Mouse (Mus musculus): ENCODE data around the gene Snx21. TPM values are rescaled to one million over a fixed set of nuclear protein-coding genes. Genes with fewer than 3 reads are reported as not detected.
"Not testable (repeated sequence)": the region's sequence is repeated elsewhere in the genome, so short reads cannot be mapped to it uniquely, and the experiment has no call there.

Gene Snx21
- polyA plus RNA-seq, 1 experiment from 2014 or later: 10.4 TPM

- WGBS: 88% methylated on average over 4 of the region's 4 CpGs
- no peak overlapping the region for H3K4me2 ChIP-seq
- no peak overlapping the region for H3K27ac ChIP-seq (ENCODE audit: low read depth, low read length)
- ATAC-seq (ENCODE audit: low FRiP score): no peak
- H3K4me1 ChIP-seq (ENCODE audit: control insufficient read depth, insufficient read depth, low read length): no peaks in the 10 kb centered on the region
- H3K9me3 ChIP-seq (ENCODE audit: control insufficient read depth, low read length): no peaks in the 10 kb centered on the region
- H3K36me3 ChIP-seq (ENCODE audit: control insufficient read depth, insufficient read depth, low read length): peaks cover 12% of the 10 kb centered on the region
- H3K9ac ChIP-seq (ENCODE audit: low read length): no peak overlapping the region
- H3K27me3 ChIP-seq (ENCODE audit: control insufficient read depth, insufficient read depth, low read length): no peaks in the 10 kb centered on the region
- no peak overlapping the region for H3K4me3 ChIP-seq (ENCODE audit: low read depth, low read length)
- DNase-seq (ENCODE audit: low spot score, missing footprints): no peak
Measured at GRCm38 (mm10) chr2:164795868-164796267, 10.2 kb downstream of the Snx21 start.

GRCm38 (mm10) chr2:164798554-164798953 is 12.9 kb downstream of the Snx21 start:
- 82% methylated on average over 6 of the region's 6 CpGs for WGBS
- H3K4me1 ChIP-seq (ENCODE audit: control insufficient read depth, insufficient read depth, low read length); H3K9ac ChIP-seq (ENCODE audit: low read length); H3K27me3 ChIP-seq (ENCODE audit: control insufficient read depth, insufficient read depth, low read length); H3K27ac ChIP-seq (ENCODE audit: low read depth, low read length); DNase-seq (ENCODE audit: low spot score, missing footprints); H3K4me3 ChIP-seq (ENCODE audit: low read depth, low read length); H3K36me3 ChIP-seq (ENCODE audit: control insufficient read depth, insufficient read depth, low read length); ATAC-seq (ENCODE audit: low FRiP score); H3K4me2 ChIP-seq; H3K9me3 ChIP-seq (ENCODE audit: control insufficient read depth, low read length): not testable (repeated sequence)

GRCm38 (mm10) chr2:164800252-164801004 is 14.8 kb downstream of the Snx21 start:
- H3K36me3 ChIP-seq (ENCODE audit: control insufficient read depth, insufficient read depth, low read length): peaks cover 4% of the 10 kb centered on the region
- no peak overlapping the region for H3K9ac ChIP-seq (ENCODE audit: low read length)
- peaks cover 5% of the 10 kb centered on the region; the same call in 1 of the 2 replicates for H3K4me1 ChIP-seq (ENCODE audit: control insufficient read depth, insufficient read depth, low read length)
- no peaks in the 10 kb centered on the region for H3K9me3 ChIP-seq (ENCODE audit: control insufficient read depth, low read length)
- H3K4me3 ChIP-seq (ENCODE audit: low read depth, low read length): no peak overlapping the region
- 92% methylated on average over 13 of the region's 13 CpGs for WGBS
- H3K27me3 ChIP-seq (ENCODE audit: control insufficient read depth, insufficient read depth, low read length): no peaks in the 10 kb centered on the region
- ATAC-seq (ENCODE audit: low FRiP score): no peak
- DNase-seq (ENCODE audit: low spot score, missing footprints): no peak
- H3K27ac ChIP-seq (ENCODE audit: low read depth, low read length): no peak overlapping the region
- H3K4me2 ChIP-seq: no peak overlapping the region

GRCm38 (mm10) chr2:164803201-164803920 is 17.7 kb downstream of the Snx21 start:
- Histone ChIP-seq H3K4me2 (peak overlapping the region; percentile 67), H3K36me3 (ENCODE audit: control insufficient read depth, insufficient read depth, low read length) (no peaks in the 10 kb centered on the region), H3K9ac (ENCODE audit: low read length) (peak overlapping the region; percentile 80), H3K27ac (ENCODE audit: low read depth, low read length) (no peak overlapping the region), H3K27me3 (ENCODE audit: control insufficient read depth, insufficient read depth, low read length) (no peaks in the 10 kb centered on the region), H3K4me1 (ENCODE audit: control insufficient read depth, insufficient read depth, low read length) (peaks cover 7% of the 10 kb centered on the region; the same call in 1 of the 2 replicates), H3K4me3 (ENCODE audit: low read depth, low read length) (peak overlapping the region; percentile 84; the same call in 1 of the 2 replicates), H3K9me3 (ENCODE audit: control insufficient read depth, low read length) (no peaks in the 10 kb centered on the region)
- ATAC-seq (ENCODE audit: low FRiP score) (no peak), DNase-seq (ENCODE audit: low spot score, missing footprints) (peak; percentile 35)
- WGBS: 94% methylated on average over 16 of the region's 16 CpGs

GRCm38 (mm10) chr2:164803921-164804313 is 18.3 kb downstream of the Snx21 start:
- WGBS: 58% methylated on average over 1 of the region's 1 CpGs
- ATAC-seq (ENCODE audit: low FRiP score): no peak
- no peaks in the 10 kb centered on the region for H3K36me3 ChIP-seq (ENCODE audit: control insufficient read depth, insufficient read depth, low read length)

GRCm38 (mm10) chr2:164804533-164805331 is 19.1 kb downstream of the Snx21 start, which contains the start of the genes Acot8 and Zswim3:
Gene Acot8 (minus strand): TSS chr2:164804882.
Gene Zswim3 (plus strand): TSS chr2:164805098.
- DNase-seq (ENCODE audit: low spot score, missing footprints): peak; percentile 99
- H3K9me3 ChIP-seq (ENCODE audit: control insufficient read depth, low read length): no peaks in the 10 kb centered on the region
- peak within 1 kb of the TSS; percentile 23; the same call in 1 of the 2 replicates for H3K27ac ChIP-seq (ENCODE audit: low read depth, low read length)
- no peaks in the 10 kb centered on the region for H3K36me3 ChIP-seq (ENCODE audit: control insufficient read depth, insufficient read depth, low read length)
- peak; percentile 97 for ATAC-seq (ENCODE audit: low FRiP score)
- no peaks in the 10 kb centered on the region for H3K27me3 ChIP-seq (ENCODE audit: control insufficient read depth, insufficient read depth, low read length)
- peak within 1 kb of the TSS; percentile 72 for H3K4me2 ChIP-seq
- 1% methylated on average over 47 of the region's 47 CpGs for WGBS
- peak within 1 kb of the TSS; percentile 84 for H3K4me3 ChIP-seq (ENCODE audit: low read depth, low read length)
- peaks cover 7% of the 10 kb centered on the region; the same call in 1 of the 2 replicates for H3K4me1 ChIP-seq (ENCODE audit: control insufficient read depth, insufficient read depth, low read length)
- H3K9ac ChIP-seq (ENCODE audit: low read length): peak within 1 kb of the TSS; percentile 80

More at GRCm38 (mm10) chr2:164803921-164804313, 18.3 kb downstream of the Snx21 start:
- peak; percentile 81 for DNase-seq (ENCODE audit: low spot score, missing footprints)
- peak overlapping the region; percentile 84 for H3K4me3 ChIP-seq (ENCODE audit: low read depth, low read length)
- H3K4me2 ChIP-seq: peak overlapping the region; percentile 67
- H3K27me3 ChIP-seq (ENCODE audit: control insufficient read depth, insufficient read depth, low read length): no peaks in the 10 kb centered on the region
- peak overlapping the region; percentile 80 for H3K9ac ChIP-seq (ENCODE audit: low read length)
- H3K9me3 ChIP-seq (ENCODE audit: control insufficient read depth, low read length): no peaks in the 10 kb centered on the region
- no peak overlapping the region for H3K27ac ChIP-seq (ENCODE audit: low read depth, low read length)
- peaks cover 7% of the 10 kb centered on the region; the same call in 1 of the 2 replicates for H3K4me1 ChIP-seq (ENCODE audit: control insufficient read depth, insufficient read depth, low read length)

- Histone ChIP-seq H3K9me3 (ENCODE audit: control insufficient read depth, low read length) (no peaks in the 10 kb centered on the region), H3K4me3 (ENCODE audit: low read depth, low read length) (peak overlapping the region; percentile 84), H3K27ac (ENCODE audit: low read depth, low read length) (peak overlapping the region; percentile 23; the same call in 1 of the 2 replicates), H3K27me3 (ENCODE audit: control insufficient read depth, insufficient read depth, low read length) (no peaks in the 10 kb centered on the region), H3K36me3 (ENCODE audit: control insufficient read depth, insufficient read depth, low read length) (no peaks in the 10 kb centered on the region), H3K4me1 (ENCODE audit: control insufficient read depth, insufficient read depth, low read length) (peaks cover 7% of the 10 kb centered on the region; the same call in 1 of the 2 replicates), H3K4me2 (peak overlapping the region; percentile 72), H3K9ac (ENCODE audit: low read length) (peak overlapping the region; percentile 63)
- WGBS: 3% methylated on average over 21 of the region's 21 CpGs
- DNase-seq (ENCODE audit: low spot score, missing footprints): no peak
- peak; percentile 68 for ATAC-seq (ENCODE audit: low FRiP score)
Measured at GRCm38 (mm10) chr2:164805332-164805718, 19.7 kb downstream of the Snx21 start.

GRCm38 (mm10) chr2:164806614-164807013 is 21.0 kb downstream of the Snx21 start:
- Histone ChIP-seq H3K4me3 (ENCODE audit: low read depth, low read length) (no peak overlapping the region), H3K4me1 (ENCODE audit: control insufficient read depth, insufficient read depth, low read length) (peaks cover 7% of the 10 kb centered on the region; the same call in 1 of the 2 replicates)

More at GRCm38 (mm10) chr2:164806614-164807013, 21.0 kb downstream of the Snx21 start:
- Histone ChIP-seq H3K4me2 (no peak overlapping the region), H3K9ac (ENCODE audit: low read length) (no peak overlapping the region), H3K27ac (ENCODE audit: low read depth, low read length) (no peak overlapping the region), H3K9me3 (ENCODE audit: control insufficient read depth, low read length) (no peaks in the 10 kb centered on the region), H3K36me3 (ENCODE audit: control insufficient read depth, insufficient read depth, low read length) (no peaks in the 10 kb centered on the region), H3K27me3 (ENCODE audit: control insufficient read depth, insufficient read depth, low read length) (no peaks in the 10 kb centered on the region)
- ATAC-seq (ENCODE audit: low FRiP score) (no peak), DNase-seq (ENCODE audit: low spot score, missing footprints) (no peak)
- 85% methylated on average over 7 of the region's 7 CpGs for WGBS

All from midbrain, embryonic 11.5 days (tissue).